Mouse (Mus musculus) midbrain, embryonic 11.5 days (tissue): Measurements from ENCODE around the gene Asl. TPM values are rescaled to one million over a fixed set of nuclear protein-coding genes. Genes with fewer than 3 reads are reported as not detected.
A peak's percentile ranks its signal among the peaks of the same experiment; 100 is the strongest.

Experiments
- ATAC-seq: fragments of 200-750 bp; cut with Nextera tagmentation; 2 replicates; pipeline ENCODE4 v1.8.0; 2017; ENCODE audit warnings: moderate TSS enrichment, moderate library complexity; ENCODE audit not compliant: low FRiP score
- DNase-seq: peaks from one replicate; pipeline ENCODE4 v3.0.0; 2015; ENCODE audit warnings: low spot score; ENCODE audit errors: missing footprints
- H3K27ac ChIP-seq: fragments of 300-500 bp; sonication (generic); 2 replicates; pipeline ENCODE4 v1.5.1; 2014; ENCODE audit warnings: low read depth, low read length
- H3K27me3 ChIP-seq: fragments of 300-500 bp; sonication (generic); 2 replicates; pipeline ENCODE4 v1.6.1; 2014; ENCODE audit warnings: mild to moderate bottlenecking, low read length, moderate library complexity, mixed read lengths; ENCODE audit not compliant: control insufficient read depth, insufficient read depth
- H3K36me3 ChIP-seq: fragments of 300-500 bp; sonication (generic); 2 replicates; pipeline ENCODE4 v1.6.1; 2014; ENCODE audit warnings: mild to moderate bottlenecking, low read length, moderate library complexity, mixed read lengths; ENCODE audit not compliant: control insufficient read depth, insufficient read depth
- H3K4me1 ChIP-seq: fragments of 300-500 bp; sonication (generic); 2 replicates; pipeline ENCODE4 v1.6.1; 2014; ENCODE audit warnings: low read length; ENCODE audit not compliant: control insufficient read depth, insufficient read depth
- H3K4me2 ChIP-seq: fragments of 300-500 bp; sonication (generic); 2 replicates; pipeline ENCODE4 v1.6.1; 2014; ENCODE audit warnings: mild to moderate bottlenecking, moderate library complexity
- H3K4me3 ChIP-seq: fragments of 300-500 bp; sonication (generic); 2 replicates; pipeline ENCODE4 v1.5.1; 2014; ENCODE audit warnings: low read depth, low read length
- H3K9ac ChIP-seq: fragments of 300-500 bp; sonication (generic); 2 replicates; pipeline ENCODE4 v1.6.1; 2014; ENCODE audit warnings: low read length
- H3K9me3 ChIP-seq: fragments of 300-500 bp; sonication (generic); 2 replicates; pipeline ENCODE4 v1.6.1; 2016; ENCODE audit warnings: low read length; ENCODE audit not compliant: control insufficient read depth
- WGBS: fragments of 180-500 bp; shearing (Covaris S2); extraction: QIAGEN DNeasy Blood & Tissue Kit; methylation state at CpG from one replicate; pipeline ENCODE4 v1.1.7; 2014; 5-methylcytosine and 5-hydroxymethylcytosine counted together
- polyA plus RNA-seq: library from polyadenylated mRNA; unstranded; fragments of >200 nt; fragmentation: Nextera tagmentation; extraction: Ambion mirVana; gene quantifications from 2 replicates; pipeline ENCODE4 v1.2.1, GENCODE M21; 2014

Gene Asl
- polyA plus RNA-seq, 1 experiment from 2014 or later, result 30.1 TPM

DNA sequence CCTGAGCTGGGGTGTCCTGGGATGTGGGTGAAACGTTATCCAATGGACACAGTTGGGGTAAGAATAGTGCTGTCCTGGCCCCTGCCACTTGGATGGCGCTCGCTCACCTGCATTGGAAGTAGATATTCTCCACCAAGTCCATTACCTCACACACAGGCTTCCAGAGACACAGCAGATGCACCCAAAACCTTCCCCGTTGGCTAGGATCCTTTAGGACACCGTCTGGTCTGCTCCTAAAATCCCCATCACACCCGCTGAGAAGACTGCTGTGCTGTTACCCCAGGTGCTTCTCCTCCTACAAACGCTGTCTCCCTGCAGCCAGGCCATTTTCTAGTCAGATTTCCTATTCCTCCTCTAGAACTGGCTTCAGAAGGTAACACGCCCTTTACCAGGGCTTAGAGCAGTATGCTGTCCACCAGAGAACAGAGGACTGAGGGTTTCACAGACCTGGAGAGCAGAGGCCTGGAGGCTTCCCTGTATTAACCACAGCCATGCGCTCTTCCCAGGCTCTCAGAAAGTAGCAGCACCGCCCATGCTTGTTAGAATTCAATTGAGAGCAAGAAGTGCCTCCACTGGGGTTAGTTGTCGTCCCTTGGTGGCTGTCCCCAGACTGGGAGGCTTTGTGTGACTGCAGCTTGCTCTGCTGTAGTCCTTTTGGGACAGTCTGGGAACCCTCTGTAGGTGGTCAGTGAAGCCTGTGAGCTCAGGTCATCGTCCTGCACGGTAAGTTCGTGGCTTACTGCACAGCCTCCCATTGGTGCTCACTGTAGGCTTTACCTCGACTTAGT is 22.2 kb upstream of the Asl start:
- no peak overlapping the region for H3K4me2 ChIP-seq
- WGBS, result 84% methylated on average over 15 of the region's 15 CpGs
- no peak overlapping the region for H3K4me3 ChIP-seq
- ATAC-seq (no peak), DNase-seq (peak; percentile 62)
- no peaks in the 10 kb centered on the region for H3K4me1 ChIP-seq
- no peaks in the 10 kb centered on the region for H3K27me3 ChIP-seq
- no peaks in the 10 kb centered on the region for H3K9me3 ChIP-seq
- H3K27ac ChIP-seq, result no peak overlapping the region
- H3K36me3 ChIP-seq, result peaks cover 6% of the 10 kb centered on the region; the same call in 1 of the 2 replicates
- no peak overlapping the region for H3K9ac ChIP-seq

DNA sequence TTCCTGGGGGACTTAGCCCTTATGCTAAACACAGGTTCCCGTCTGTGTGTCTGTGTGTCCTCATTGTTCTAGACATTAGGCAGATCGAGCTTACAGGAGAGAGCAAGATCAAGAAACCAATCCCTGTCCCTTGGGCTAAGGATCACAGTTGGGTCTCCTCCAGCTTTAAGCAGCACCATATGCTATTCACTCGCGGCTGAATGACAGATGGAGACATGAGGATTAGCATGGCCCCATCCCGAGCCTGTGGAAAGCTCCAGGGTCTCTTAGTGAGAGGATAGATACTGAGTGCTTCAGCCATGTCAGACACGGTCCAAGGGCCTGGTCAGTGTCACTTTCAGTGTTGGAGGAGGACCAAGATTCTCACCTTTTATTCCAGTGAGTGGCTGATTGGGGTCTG is 21.4 kb upstream of the Asl start:
- 44% methylated on average over 6 of the region's 6 CpGs for whole genome bisulfite sequencing
- Histone ChIP-seq H3K4me2 (no peak overlapping the region), H3K4me3 (no peak overlapping the region), H3K27ac (no peak overlapping the region), H3K4me1 (no peaks in the 10 kb centered on the region), H3K9ac (no peak overlapping the region), H3K36me3 (peaks cover 6% of the 10 kb centered on the region; the same call in 1 of the 2 replicates), H3K27me3 (no peaks in the 10 kb centered on the region), H3K9me3 (no peaks in the 10 kb centered on the region)
- DNase-seq (peak; percentile 82), ATAC-seq (no peak)

- no peak overlapping the region; the same call in 1 of the 2 replicates for H3K27ac ChIP-seq
- H3K27me3 ChIP-seq, result no peaks in the 10 kb centered on the region
- H3K4me3 ChIP-seq, result no peak overlapping the region
- WGBS, result 85% methylated on average over 15 of the region's 15 CpGs
- no peaks in the 10 kb centered on the region for H3K4me1 ChIP-seq
- DNase-seq, result peak; percentile 79
- peaks cover 6% of the 10 kb centered on the region; the same call in 1 of the 2 replicates for H3K36me3 ChIP-seq
- no peak for ATAC-seq
- no peak overlapping the region for H3K4me2 ChIP-seq
- no peak overlapping the region for H3K9ac ChIP-seq
- H3K9me3 ChIP-seq, result no peaks in the 10 kb centered on the region
These were observed 19.9 kb upstream of the Asl start for GRCm38 (mm10) chr5:130048786-130049520.

DNA sequence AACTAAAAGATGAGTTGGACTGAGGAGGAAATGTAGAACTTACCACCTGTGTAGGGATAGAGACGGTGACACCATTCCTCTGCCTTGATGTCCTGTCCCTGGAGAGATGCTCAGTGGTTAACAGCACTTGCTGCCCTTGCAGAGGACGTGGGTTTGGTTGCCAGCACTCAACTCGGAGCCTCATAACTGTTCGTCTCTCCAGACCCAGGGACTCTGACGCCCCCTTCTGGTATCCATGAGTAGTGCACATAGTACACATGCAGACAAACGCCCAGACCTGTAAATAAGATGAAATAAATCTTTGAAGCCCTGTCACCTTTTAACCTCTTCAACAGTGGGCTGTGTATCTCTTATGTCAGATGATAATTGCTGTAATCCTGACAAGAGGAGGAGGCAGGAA is 18.0 kb upstream of the Asl start:
- ATAC-seq (no peak), DNase-seq (peak; percentile 82)
- no peak overlapping the region for H3K4me3 ChIP-seq
- 79% methylated on average over 6 of the region's 6 CpGs for WGBS
- no peak overlapping the region for H3K9ac ChIP-seq
- H3K4me1 ChIP-seq, result no peaks in the 10 kb centered on the region
- no peaks in the 10 kb centered on the region for H3K27me3 ChIP-seq
- H3K36me3 ChIP-seq, result peaks cover 14% of the 10 kb centered on the region
- H3K27ac ChIP-seq, result no peak overlapping the region
- no peaks in the 10 kb centered on the region for H3K9me3 ChIP-seq
- no peak overlapping the region for H3K4me2 ChIP-seq

- H3K4me1 ChIP-seq, result no peaks in the 10 kb centered on the region
- DNase-seq (no peak), ATAC-seq (no peak)
- H3K27me3 ChIP-seq, result no peaks in the 10 kb centered on the region
- 94% methylated on average over 10 of the region's 10 CpGs for WGBS
- no peak overlapping the region for H3K4me3 ChIP-seq
- H3K4me2 ChIP-seq, result no peak overlapping the region
- H3K9ac ChIP-seq, result no peak overlapping the region
- peaks cover 14% of the 10 kb centered on the region for H3K36me3 ChIP-seq
- H3K27ac ChIP-seq, result no peak overlapping the region
- no peaks in the 10 kb centered on the region for H3K9me3 ChIP-seq
These were observed 17.5 kb upstream of the Asl start for GRCm38 (mm10) chr5:130046589-130046988.

- ATAC-seq, result no peak
- WGBS, result 73% methylated on average over 7 of the region's 7 CpGs
- peaks cover 14% of the 10 kb centered on the region for H3K36me3 ChIP-seq
These were observed 17.1 kb upstream of the Asl start for GRCm38 (mm10) chr5:130046100-130046499.

GRCm38 (mm10) chr5:130044201-130044695 is 15.2 kb upstream of the Asl start:
- Histone ChIP-seq H3K4me1 (no peaks in the 10 kb centered on the region), H3K36me3 (peaks cover 14% of the 10 kb centered on the region), H3K9me3 (no peaks in the 10 kb centered on the region), H3K27ac (no peak overlapping the region), H3K4me2 (no peak overlapping the region), H3K9ac (no peak overlapping the region), H3K4me3 (no peak overlapping the region), H3K27me3 (no peaks in the 10 kb centered on the region)
- no peak for DNase-seq
- no peak for ATAC-seq
- WGBS, result 83% methylated on average over 7 of the region's 7 CpGs

More at GRCm38 (mm10) chr5:130046100-130046499, 17.1 kb upstream of the Asl start:
- no peak overlapping the region for H3K4me2 ChIP-seq
- no peak overlapping the region for H3K9ac ChIP-seq
- no peaks in the 10 kb centered on the region for H3K27me3 ChIP-seq
- DNase-seq, result peak; percentile 54
- H3K4me1 ChIP-seq, result no peaks in the 10 kb centered on the region
- no peak overlapping the region for H3K4me3 ChIP-seq
- no peaks in the 10 kb centered on the region for H3K9me3 ChIP-seq
- no peak overlapping the region for H3K27ac ChIP-seq

DNA sequence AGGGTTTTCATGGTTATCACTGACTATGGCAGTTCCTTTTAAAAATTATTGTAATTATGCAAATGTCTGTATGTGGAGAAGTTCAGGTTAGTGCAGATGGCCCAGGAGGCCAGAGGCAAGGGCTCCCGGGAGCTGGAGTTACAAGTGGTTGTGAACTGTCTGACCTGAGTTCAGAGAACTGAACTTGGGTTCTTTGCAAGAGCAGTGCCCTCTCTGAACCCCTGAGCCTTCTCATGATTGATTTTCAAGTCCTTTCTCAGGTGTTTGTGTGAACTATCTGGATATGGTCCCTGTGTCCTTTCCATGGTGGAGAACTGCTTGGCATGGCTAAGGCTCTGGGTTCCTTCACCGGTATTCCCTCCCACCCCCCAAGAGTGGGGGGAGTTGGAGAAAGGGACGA is 14.7 kb upstream of the Asl start:
- H3K4me2 ChIP-seq, result no peak overlapping the region
- no peaks in the 10 kb centered on the region for H3K4me1 ChIP-seq
- WGBS, result 87% methylated on average over 3 of the region's 3 CpGs
- H3K27me3 ChIP-seq, result no peaks in the 10 kb centered on the region
- no peaks in the 10 kb centered on the region for H3K9me3 ChIP-seq
- H3K36me3 ChIP-seq, result peaks cover 11% of the 10 kb centered on the region
- no peak overlapping the region for H3K27ac ChIP-seq
- H3K9ac ChIP-seq, result no peak overlapping the region
- no peak overlapping the region for H3K4me3 ChIP-seq
- no peak for ATAC-seq
- no peak for DNase-seq

DNA sequence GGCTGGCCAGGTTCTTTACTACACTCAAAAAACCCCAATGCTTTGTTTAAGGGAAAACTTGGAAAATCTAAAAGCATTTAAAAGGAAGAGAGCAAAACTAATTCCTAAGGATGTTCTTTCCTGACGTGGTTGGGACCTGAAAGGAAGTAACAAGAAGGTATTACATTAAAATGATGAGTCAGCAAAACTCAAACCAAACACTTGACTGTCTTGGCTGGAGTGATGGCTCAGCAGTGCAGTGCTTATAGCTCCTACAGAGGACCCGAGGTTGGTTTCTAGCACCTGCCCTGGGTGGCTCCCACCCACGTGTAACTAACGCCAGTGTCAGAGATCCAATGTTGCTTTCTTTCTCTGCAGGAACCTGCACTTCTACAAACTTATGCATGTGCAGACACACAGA is 12.2 kb upstream of the Asl start:
- ATAC-seq, result no peak
- no peak overlapping the region for H3K4me2 ChIP-seq
- H3K27ac ChIP-seq, result no peak overlapping the region
- peak; percentile 56 for DNase-seq
- no peak overlapping the region for H3K9ac ChIP-seq
- H3K4me3 ChIP-seq, result no peak overlapping the region
- peaks cover 11% of the 10 kb centered on the region for H3K36me3 ChIP-seq
- 95% methylated on average over 4 of the region's 4 CpGs for WGBS
- H3K9me3 ChIP-seq, result no peaks in the 10 kb centered on the region
- H3K4me1 ChIP-seq, result no peaks in the 10 kb centered on the region
- no peaks in the 10 kb centered on the region for H3K27me3 ChIP-seq
